ENCODE assay signal across 22 mouse cellular contexts in the genomic region with DNA sequence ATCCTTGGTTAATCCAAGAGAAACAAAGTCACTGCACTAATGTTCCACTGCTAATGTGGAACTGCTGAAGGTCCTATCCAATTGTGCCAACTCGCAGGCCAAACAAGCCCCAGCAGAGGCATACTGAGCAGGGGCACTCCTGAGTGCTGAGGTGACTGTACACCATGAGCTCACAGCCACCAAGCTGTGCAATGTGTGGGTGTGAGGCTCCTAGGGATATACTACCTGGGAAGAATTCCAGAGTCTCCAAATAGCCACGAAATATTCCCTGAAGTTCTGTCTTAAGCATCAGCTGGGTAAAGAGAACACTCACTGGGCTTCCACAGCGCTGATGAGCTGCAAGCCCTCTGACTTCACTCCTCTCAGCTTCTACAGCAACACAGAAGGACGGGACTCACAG. TPM values are rescaled to one million over a fixed set of nuclear protein-coding genes. Genes with fewer than 3 reads are reported as not detected.
DNase-seq lines count a peak whose midpoint lies in the region; ATAC-seq and TF ChIP-seq lines count a peak whose summit lies in the region.
"Had no signal": no experiment of that assay in that cellular context is flagged by ENCODE, and none has a peak within 500 bp of the region (broad histone marks: within the 10 kb centered on the region; RNA-seq: fewer than 3 reads in every experiment).

No protein-coding gene starts in this region.

- H3K27ac ChIP-seq in heart, embryonic 11.5 days (ENCODE audit: low read depth, low read length) = no peak overlapping the region
- no peak overlapping the region for H3K27ac ChIP-seq in heart, adult 2 months
- peak overlapping the region; percentile 55 for H3K27ac ChIP-seq in liver, embryonic 13.5 days
- no peak overlapping the region for H3K27ac ChIP-seq in liver, embryonic 11.5 days (ENCODE audit: low read depth, low read length)
- H3K27ac ChIP-seq: embryonic facial prominence, embryonic 15.5 days; forebrain, embryonic 12.5 days; hindbrain, embryonic 13.5 days; hindbrain, postnatal 0 days had no signal

- no peaks in the 10 kb centered on the region for H3K27me3 ChIP-seq in heart, embryonic 11.5 days (ENCODE audit: control insufficient read depth, insufficient read depth, low read length)
- no peaks in the 10 kb centered on the region for H3K27me3 ChIP-seq in heart, adult 2 months (ENCODE audit: control insufficient read depth, insufficient read depth, low read length)
- no peaks in the 10 kb centered on the region for H3K27me3 ChIP-seq in liver, embryonic 13.5 days
- no peaks in the 10 kb centered on the region for H3K27me3 ChIP-seq in liver, embryonic 11.5 days (replicated peaks; ENCODE audit: control insufficient read depth, insufficient read depth, low read length)
- H3K27me3 ChIP-seq: CH12.LX; embryonic facial prominence, embryonic 15.5 days; forebrain, embryonic 12.5 days; Patski had no signal

- no peak for TF ChIP-seq CTCF in heart, adult 2 months (IDR thresholded peaks at IDR 0.05)

- no peaks in the 10 kb centered on the region for H3K9me3 ChIP-seq in heart, embryonic 11.5 days (replicated peaks; ENCODE audit: control insufficient read depth, low read length)
- H3K9me3 ChIP-seq in liver, embryonic 13.5 days (replicated peaks) = no peaks in the 10 kb centered on the region
- H3K9me3 ChIP-seq in liver, embryonic 11.5 days (ENCODE audit: control insufficient read depth, low read length) = no peaks in the 10 kb centered on the region
- H3K9me3 ChIP-seq: embryonic facial prominence, embryonic 15.5 days; forebrain, embryonic 12.5 days; hindbrain, embryonic 13.5 days had no signal

- no peak for TF ChIP-seq EP300 in heart, adult 2 months (IDR thresholded peaks at IDR 0.05; ENCODE audit: insufficient read depth, low read depth, low read length)

- no peak overlapping the region for H3K4me2 ChIP-seq in heart, embryonic 11.5 days
- H3K4me2 ChIP-seq in liver, embryonic 13.5 days = no peak overlapping the region
- H3K4me2 ChIP-seq in liver, embryonic 11.5 days = no peak overlapping the region
- H3K4me2 ChIP-seq: embryonic facial prominence, embryonic 15.5 days; forebrain, embryonic 12.5 days; hindbrain, embryonic 13.5 days had no signal

- no peak for TF ChIP-seq POLR2A in heart, adult 2 months (IDR thresholded peaks at IDR 0.05; ENCODE audit: insufficient read depth, low read depth, low read length)

- H3K9ac ChIP-seq in heart, embryonic 11.5 days (ENCODE audit: low read depth, low read length) = 0 out of 2 replicates have a peak overlapping the region, but pooled peaks have one; percentile 22
- no peak overlapping the region for H3K9ac ChIP-seq in heart, adult 2 months (ENCODE audit: low read depth, low read length)
- H3K9ac ChIP-seq in liver, embryonic 13.5 days = peak overlapping the region; percentile 43; the same call in 1 of the 2 replicates
- no peak overlapping the region for H3K9ac ChIP-seq in liver, embryonic 11.5 days (ENCODE audit: low read depth, low read length)
- H3K9ac ChIP-seq: embryonic facial prominence, embryonic 15.5 days; forebrain, embryonic 12.5 days; hindbrain, embryonic 13.5 days had no signal

- no peak for DNase-seq in heart, adult 2 months
- no peak for DNase-seq in liver, embryonic 13.5 days
- no peak for DNase-seq in liver, embryonic 11.5 days (ENCODE audit: low spot score)
- peak; percentile 36 for DNase-seq in brain, adult 2 months (ENCODE audit: low read depth, low spot score)
- peak; percentile 64 for DNase-seq in gonadal fat pad, adult 2 months (ENCODE audit: low read depth)
- DNase-seq in ovary, postnatal 10 days (ENCODE audit: low spot score) = no peak
- DNase-seq in T-cell, adult 2 months (ENCODE audit: low spot score) = no peak
- DNase-seq: adrenal gland, adult 2 months; adrenal gland, postnatal 25 days; cerebellum, adult 2 months; cerebellum, postnatal 10 days; embryo, embryonic 11 days; gastrocnemius, postnatal 10 days; heart, postnatal 14 days had no signal

- H3K4me1 ChIP-seq in heart, embryonic 11.5 days (ENCODE audit: control insufficient read depth, insufficient read depth, low read length) = peaks cover 5% of the 10 kb centered on the region; the same call in 1 of the 2 replicates
- H3K4me1 ChIP-seq in heart, adult 2 months (ENCODE audit: control insufficient read depth, insufficient read depth, low read length) = no peaks in the 10 kb centered on the region; the same call in 1 of the 2 replicates
- H3K4me1 ChIP-seq in liver, embryonic 13.5 days (replicated peaks) = peaks cover 42% of the 10 kb centered on the region
- H3K4me1 ChIP-seq in liver, embryonic 11.5 days (replicated peaks; ENCODE audit: control insufficient read depth, insufficient read depth, low read length) = peaks cover 12% of the 10 kb centered on the region

- intact Hi-C loops in heart, adult 2 months (cut with DNase I) = no loop called here

- no peak overlapping the region for H3K4me3 ChIP-seq in heart, embryonic 11.5 days (ENCODE audit: low read depth, low read length)
- H3K4me3 ChIP-seq in heart, adult 2 months = no peak overlapping the region
- no peak overlapping the region for H3K4me3 ChIP-seq in liver, embryonic 13.5 days (replicated peaks)
- no peak overlapping the region for H3K4me3 ChIP-seq in liver, embryonic 11.5 days (ENCODE audit: low read depth, low read length)
- H3K4me3 ChIP-seq: embryonic facial prominence, embryonic 15.5 days; forebrain, embryonic 12.5 days; hindbrain, embryonic 13.5 days had no signal

- 73% methylated on average over 4 of the region's 4 CpGs for WGBS in heart, embryonic 11.5 days (ENCODE audit: insufficient replicate concordance)
- 87% methylated on average over 4 of the region's 4 CpGs for WGBS in heart, adult 2 months
- WGBS in liver, embryonic 13.5 days (ENCODE audit: insufficient replicate concordance) = 73% methylated on average over 4 of the region's 4 CpGs
- 81% methylated on average over 4 of the region's 4 CpGs for WGBS in liver, embryonic 11.5 days

- H3K36me3 ChIP-seq in heart, embryonic 11.5 days (ENCODE audit: control insufficient read depth, insufficient read depth, low read length) = no peaks in the 10 kb centered on the region
- no peaks in the 10 kb centered on the region for H3K36me3 ChIP-seq in heart, adult 2 months (ENCODE audit: control insufficient read depth, insufficient read depth, low read length)
- peaks cover 5% of the 10 kb centered on the region for H3K36me3 ChIP-seq in liver, embryonic 13.5 days
- no peaks in the 10 kb centered on the region for H3K36me3 ChIP-seq in liver, embryonic 11.5 days (ENCODE audit: control insufficient read depth, insufficient read depth, low read length)
- H3K36me3 ChIP-seq: embryonic facial prominence, embryonic 15.5 days; forebrain, embryonic 12.5 days; hindbrain, embryonic 13.5 days had no signal

- ATAC-seq in heart, embryonic 11.5 days (replicated peaks; ENCODE audit: insufficient number of reproducible peaks, low FRiP score, low TSS enrichment) = no peak
- no peak for ATAC-seq in liver, embryonic 13.5 days (ENCODE audit: low read depth)
- no peak for ATAC-seq in liver, embryonic 11.5 days (replicated peaks; ENCODE audit: low FRiP score)
- ATAC-seq: forebrain, embryonic 16.5 days; hindbrain, postnatal 0 days; Patski had no signal

- no peaks in the 10 kb centered on the region for H3K79me2 ChIP-seq in heart, adult 2 months (replicated peaks; ENCODE audit: control insufficient read depth, insufficient read depth, low read length)

RNA-seq across cellular contexts. Expression of a gene that starts 3.1 kb away (rescaled TPM):
- polyA plus RNA-seq in heart, embryonic 11.5 days (2014; fragmentation: Nextera tagmentation; extraction: Ambion mirVana) = 104 and 110 TPM in 2 replicates
- total RNA-seq in heart, adult 2 months (2021) = 1 to 10 TPM; 2.1 to 2.2 TPM
- 0.20 TPM in 2 replicates for polyA plus RNA-seq in heart, adult 2 months (2012; rRNA removed)
- 135 and 164 TPM in 2 replicates for polyA plus RNA-seq in liver, embryonic 13.5 days (2015; fragmentation: Nextera tagmentation; extraction: Ambion mirVana)
- polyA plus RNA-seq in liver, embryonic 11.5 days (2014; fragmentation: Nextera tagmentation; extraction: Ambion mirVana) = 121 and 130 TPM in 2 replicates
- polyA plus RNA-seq in gonadal fat pad, adult 2 months (2012; rRNA removed) = 0.23 and 0.49 TPM in 2 replicates

RNA-seq across cellular contexts. Expression of a gene that starts 43.1 kb away (rescaled TPM):
- polyA plus RNA-seq in heart, embryonic 11.5 days (2014; fragmentation: Nextera tagmentation; extraction: Ambion mirVana) = 165 and 180 TPM in 2 replicates
- total RNA-seq in heart, adult 2 months (2021) = 10 to 100 TPM; 11.1 to 12.0 TPM
- polyA plus RNA-seq in heart, adult 2 months (2012; rRNA removed) = 1.5 and 3.3 TPM in 2 replicates
- polyA plus RNA-seq in liver, embryonic 13.5 days (2015; fragmentation: Nextera tagmentation; extraction: Ambion mirVana) = 166 and 219 TPM in 2 replicates
- 200 and 213 TPM in 2 replicates for polyA plus RNA-seq in liver, embryonic 11.5 days (2014; fragmentation: Nextera tagmentation; extraction: Ambion mirVana)
- 2.2 and 2.9 TPM in 2 replicates for polyA plus RNA-seq in gonadal fat pad, adult 2 months (2012; rRNA removed)

RNA-seq across cellular contexts. Expression of a gene that starts 43.3 kb away (rescaled TPM):
- polyA plus RNA-seq in heart, embryonic 11.5 days (2014; fragmentation: Nextera tagmentation; extraction: Ambion mirVana) = 8.3 and 9.5 TPM in 2 replicates
- 1 to 10 TPM; 4.8 to 5.1 TPM for total RNA-seq in heart, adult 2 months (2021)
- polyA plus RNA-seq in heart, adult 2 months (2012; rRNA removed) = 1.3 and 3.5 TPM in 2 replicates
- 5.9 and 7.1 TPM in 2 replicates for polyA plus RNA-seq in liver, embryonic 13.5 days (2015; fragmentation: Nextera tagmentation; extraction: Ambion mirVana)
- polyA plus RNA-seq in liver, embryonic 11.5 days (2014; fragmentation: Nextera tagmentation; extraction: Ambion mirVana) = 10.0 and 10.9 TPM in 2 replicates
- 2.7 and 3.3 TPM in 2 replicates for polyA plus RNA-seq in gonadal fat pad, adult 2 months (2012; rRNA removed)

Comparison
In these comparisons a context has a peak if more than half of its experiments do, and no peak if none do; other contexts are left out.
1. H3K9ac ChIP-seq: peak in heart, embryonic 11.5 days (single experiment) and liver, embryonic 13.5 days (single experiment); none in heart, adult 2 months (single experiment) and liver, embryonic 11.5 days (single experiment).
2. RNA of a gene that starts 3.1 kb away (polyA plus RNA-seq): 135 to 164 TPM in liver, embryonic 13.5 days, 121 to 130 TPM in liver, embryonic 11.5 days and 104 to 110 TPM in heart, embryonic 11.5 days; 0.23 to 0.49 TPM in gonadal fat pad, adult 2 months and 0.20 TPM in heart, adult 2 months; every median in the first group is over 10 times any median in the second.
3. RNA of a gene that starts 43.1 kb away (polyA plus RNA-seq): 200 to 213 TPM in liver, embryonic 11.5 days, 165 to 180 TPM in heart, embryonic 11.5 days and 166 to 219 TPM in liver, embryonic 13.5 days; 2.2 to 2.9 TPM in gonadal fat pad, adult 2 months and 1.5 to 3.3 TPM in heart, adult 2 months; every median in the first group is over 10 times any median in the second.
4. DNase-seq: peak in brain, adult 2 months (single experiment) and gonadal fat pad, adult 2 months (single experiment); none in heart, adult 2 months (0 of 2), liver, embryonic 13.5 days (single experiment), liver, embryonic 11.5 days (single experiment), ovary, postnatal 10 days (single experiment) and T-cell, adult 2 months (single experiment).